Mouse (Mus musculus) kidney, adult 2 months (tissue): ENCODE data around the gene Olfr194.
"Not testable (repeated sequence)": the region's sequence is repeated elsewhere in the genome, so short reads cannot be mapped to it uniquely, and the experiment has no call there.

Experiments used
- CTCF ChIP-seq: fragments of 200-500 bp; conservative IDR thresholded peaks from 2 replicates; pipeline ENCODE4 v1.5.1; 2011; ENCODE audit warnings: low read depth, mild to moderate bottlenecking, control low read depth, low read length, moderate library complexity, mixed read lengths; ENCODE audit not compliant: insufficient read depth, insufficient read length
- POLR2A ChIP-seq: fragments of 200-500 bp; IDR thresholded peaks from one replicate; pipeline ENCODE4 v1.6.1; 2011; ENCODE audit warnings: low read depth, low read length, control low read depth

DNA sequence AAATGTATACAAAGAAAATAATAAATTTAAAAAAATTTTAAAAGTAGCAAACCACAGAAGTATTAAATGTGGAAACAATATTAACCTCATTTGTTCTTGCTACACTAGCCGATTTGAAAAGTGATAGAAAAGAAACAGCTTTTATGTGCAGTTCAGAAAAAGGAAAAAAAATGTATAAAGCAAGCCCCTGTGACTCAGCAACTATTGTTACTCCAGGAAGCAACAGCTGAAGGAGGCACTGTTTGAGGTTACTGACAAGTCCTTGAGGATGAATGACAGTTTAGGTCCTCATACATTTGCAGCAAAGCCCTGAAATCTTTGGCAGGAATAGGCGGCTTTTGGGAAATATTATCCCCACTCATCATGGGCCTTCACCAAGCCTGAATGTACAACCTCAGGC is 39.8 kb downstream of the Olfr194 start:
- not testable (repeated sequence) for TF ChIP-seq CTCF, POLR2A
